Mouse (Mus musculus) midbrain, embryonic 13.5 days (tissue): ENCODE data around the gene Dppa1. TPM values are rescaled to one million over a fixed set of nuclear protein-coding genes. Genes with fewer than 3 reads are reported as not detected.

Experiments used
- ATAC-seq: fragments of 200-750 bp; cut with Nextera tagmentation; 2 replicates; pipeline ENCODE4 v1.8.0; 2017; ENCODE audit warnings: mild to moderate bottlenecking, moderate TSS enrichment, moderate library complexity
- H3K27ac ChIP-seq: fragments of 300-500 bp; sonication (generic); 2 replicates; pipeline ENCODE4 v1.5.1; 2015; ENCODE audit warnings: inconsistent platforms, mild to moderate bottlenecking, moderate library complexity
- H3K27me3 ChIP-seq: fragments of 300-500 bp; sonication (generic); 2 replicates; pipeline ENCODE4 v1.6.1; 2015; ENCODE audit warnings: mild to moderate bottlenecking, inconsistent platforms
- H3K36me3 ChIP-seq: fragments of 300-500 bp; sonication (generic); 2 replicates; pipeline ENCODE4 v1.6.1; 2015; ENCODE audit warnings: mild to moderate bottlenecking, inconsistent platforms
- H3K4me1 ChIP-seq: fragments of 300-500 bp; sonication (generic); replicated peaks from 2 replicates; pipeline ENCODE4 v1.6.1; 2015; ENCODE audit warnings: inconsistent platforms
- H3K4me2 ChIP-seq: fragments of 300-500 bp; sonication (generic); replicated peaks from 2 replicates; pipeline ENCODE4 v1.6.1; 2015; ENCODE audit warnings: moderate library complexity, mild to moderate bottlenecking, inconsistent platforms
- H3K4me3 ChIP-seq: fragments of 300-500 bp; sonication (generic); replicated peaks from 2 replicates; pipeline ENCODE4 v1.5.1; 2015; ENCODE audit warnings: mild to moderate bottlenecking, inconsistent platforms
- H3K9ac ChIP-seq: fragments of 300-500 bp; sonication (generic); replicated peaks from 2 replicates; pipeline ENCODE4 v1.6.1; 2015; ENCODE audit warnings: mild to moderate bottlenecking, inconsistent platforms
- H3K9me3 ChIP-seq: fragments of 300-500 bp; sonication (generic); 2 replicates; pipeline ENCODE4 v1.6.1; 2016; ENCODE audit warnings: mild to moderate bottlenecking, inconsistent platforms
- WGBS: fragments of 180-500 bp; shearing (Covaris S2); methylation state at CpG from one replicate; pipeline ENCODE4 v1.1.7; 2015; 5-methylcytosine and 5-hydroxymethylcytosine counted together
- polyA plus RNA-seq: library from polyadenylated mRNA; unstranded; fragments of >200 nt; fragmentation: Nextera tagmentation; extraction: Ambion mirVana; gene quantifications from 2 replicates; pipeline ENCODE4 v1.2.1, GENCODE M21; 2015

Gene Dppa1
- polyA plus RNA-seq, 1 experiment from 2014 or later, result not detected

DNA sequence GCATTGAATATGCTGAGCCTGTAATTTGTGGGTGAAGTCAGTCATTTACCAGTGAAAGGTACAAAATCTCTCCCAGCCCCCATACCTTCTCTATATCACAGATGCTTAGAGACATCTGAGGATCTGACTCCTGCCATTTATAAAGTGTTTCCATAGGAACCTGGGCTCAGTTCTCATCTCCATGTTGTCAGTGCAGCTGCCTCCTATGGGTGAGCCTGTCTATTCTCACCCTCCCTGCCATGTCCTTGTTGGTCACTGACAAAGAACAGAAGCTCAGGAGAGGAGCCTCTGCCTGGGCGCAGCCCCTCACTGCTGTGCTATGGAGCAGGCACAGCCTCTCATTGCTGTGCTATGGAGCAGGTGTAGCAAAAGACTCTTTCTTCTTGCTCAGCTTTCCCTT is 9.1 kb downstream of the Dppa1 start:
- ATAC-seq, result no peak

DNA sequence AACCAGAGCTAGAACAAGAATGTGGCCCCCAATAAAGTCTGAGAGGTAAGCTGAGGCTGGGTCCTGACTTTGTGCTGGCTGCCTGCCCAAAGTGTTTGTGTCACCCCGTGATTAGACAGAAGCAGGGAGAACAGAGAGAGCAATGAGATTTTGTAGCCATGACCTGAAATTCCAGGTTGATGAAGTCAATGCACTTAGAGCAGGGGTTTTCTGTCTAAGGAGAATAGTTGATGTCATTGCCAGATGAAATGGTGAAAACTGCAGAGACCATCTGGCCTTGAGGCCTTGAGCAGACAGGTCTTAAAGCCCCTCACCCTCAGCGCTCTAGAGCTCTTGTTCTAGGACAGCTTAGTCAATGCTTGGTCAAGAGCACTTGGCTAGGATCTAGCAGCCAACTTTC is 36.6 kb downstream of the Dppa1 start:
- Histone ChIP-seq H3K27me3 (no peaks in the 10 kb centered on the region), H3K9me3 (no peaks in the 10 kb centered on the region), H3K9ac (no peak overlapping the region), H3K36me3 (no peaks in the 10 kb centered on the region), H3K4me1 (no peaks in the 10 kb centered on the region), H3K4me3 (no peak overlapping the region), H3K27ac (no peak overlapping the region), H3K4me2 (no peak overlapping the region)
- WGBS, result 94% methylated on average over 2 of the region's 2 CpGs
- ATAC-seq, result no peak

More for the DNA sequence above, 9.1 kb downstream of the Dppa1 start:
- Histone ChIP-seq H3K36me3 (no peaks in the 10 kb centered on the region), H3K27me3 (no peaks in the 10 kb centered on the region), H3K4me3 (no peak overlapping the region), H3K4me2 (no peak overlapping the region), H3K9ac (no peak overlapping the region), H3K9me3 (no peaks in the 10 kb centered on the region), H3K27ac (no peak overlapping the region), H3K4me1 (no peaks in the 10 kb centered on the region)
- WGBS, result 87% methylated on average over 1 of the region's 1 CpGs

DNA sequence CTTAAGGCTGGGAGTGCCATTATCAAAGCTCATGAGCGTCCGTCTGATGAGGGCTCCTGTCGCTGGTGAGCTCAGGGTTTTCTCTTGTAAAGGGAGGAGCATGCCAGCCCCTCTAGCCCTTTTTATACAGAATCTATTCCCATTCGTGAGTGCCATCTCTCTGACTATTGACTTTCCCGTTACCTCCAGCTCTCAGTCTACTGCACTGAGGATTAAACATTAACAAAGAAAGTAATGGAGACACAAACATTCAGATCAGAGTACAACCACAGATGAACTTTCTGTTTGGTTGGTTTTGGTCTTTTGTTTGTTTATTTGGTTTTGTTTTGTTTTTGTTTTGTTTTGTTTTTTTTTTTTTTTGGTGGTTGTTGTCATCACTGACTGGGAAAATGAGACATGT is 46.3 kb downstream of the Dppa1 start:
- Histone ChIP-seq H3K9me3 (no peaks in the 10 kb centered on the region), H3K9ac (no peak overlapping the region), H3K27me3 (no peaks in the 10 kb centered on the region), H3K4me3 (no peak overlapping the region), H3K4me2 (no peak overlapping the region), H3K27ac (no peak overlapping the region), H3K4me1 (no peaks in the 10 kb centered on the region), H3K36me3 (no peaks in the 10 kb centered on the region)
- 80% methylated on average over 5 of the region's 5 CpGs for WGBS
- no peak for ATAC-seq

DNA sequence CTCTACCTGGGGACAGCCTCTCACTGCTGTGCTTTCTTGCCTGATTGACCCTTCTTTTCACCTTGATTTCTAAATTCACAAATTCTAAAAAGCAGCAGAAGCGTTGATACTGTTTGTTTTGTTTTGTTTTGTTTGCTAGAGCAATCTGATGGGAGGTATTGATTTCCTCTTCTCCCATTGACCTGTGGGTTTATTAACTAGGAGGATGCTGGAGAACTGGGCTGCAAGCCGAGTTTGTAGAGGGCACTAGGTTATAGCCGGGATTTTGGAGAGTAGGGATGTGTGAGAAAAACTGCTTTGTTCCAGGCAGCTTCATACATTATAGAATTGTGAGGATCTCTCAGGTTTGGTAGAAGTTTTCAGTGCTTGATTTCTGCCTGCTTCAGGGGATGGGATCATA is 48.6 kb downstream of the Dppa1 start:
- no peaks in the 10 kb centered on the region for H3K4me1 ChIP-seq
- H3K9ac ChIP-seq, result no peak overlapping the region
- H3K4me2 ChIP-seq, result no peak overlapping the region
- no peaks in the 10 kb centered on the region for H3K9me3 ChIP-seq
- H3K27me3 ChIP-seq, result no peaks in the 10 kb centered on the region
- H3K4me3 ChIP-seq, result no peak overlapping the region
- no peaks in the 10 kb centered on the region for H3K36me3 ChIP-seq
- 85% methylated on average over 3 of the region's 3 CpGs for WGBS
- no peak overlapping the region for H3K27ac ChIP-seq
- no peak for ATAC-seq

DNA sequence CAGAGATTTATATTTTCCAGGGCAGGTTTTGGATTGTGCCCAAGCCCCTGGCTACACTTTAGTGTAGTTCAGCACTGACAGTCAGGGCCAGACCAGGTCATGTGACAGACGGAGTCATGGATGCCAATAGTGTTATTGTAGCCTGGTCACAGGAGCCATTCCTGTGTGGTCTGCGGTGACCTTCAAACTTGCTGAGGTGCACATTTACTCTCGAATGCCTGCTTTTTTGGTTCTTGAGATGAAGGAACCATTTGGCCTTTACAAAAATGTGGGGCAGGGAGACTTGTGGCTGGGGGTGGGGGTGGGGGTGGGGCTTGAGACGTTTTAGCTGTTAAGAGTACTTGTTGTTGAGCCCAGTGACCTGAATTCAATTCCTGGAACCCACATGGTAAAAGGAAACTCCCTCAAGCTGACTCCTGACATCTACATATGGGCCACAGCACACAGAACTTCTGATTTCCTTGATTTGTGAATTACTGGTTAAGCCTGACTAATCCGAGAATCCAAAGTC is 50.2 kb downstream of the Dppa1 start:
- no peak overlapping the region for H3K27ac ChIP-seq
- no peak overlapping the region for H3K4me3 ChIP-seq
- H3K9me3 ChIP-seq, result no peaks in the 10 kb centered on the region; the same call in 1 of the 2 replicates
- H3K27me3 ChIP-seq, result no peaks in the 10 kb centered on the region
- H3K4me1 ChIP-seq, result no peaks in the 10 kb centered on the region
- no peak for ATAC-seq
- no peak overlapping the region for H3K4me2 ChIP-seq
- WGBS, result 76% methylated on average over 5 of the region's 5 CpGs
- no peaks in the 10 kb centered on the region for H3K36me3 ChIP-seq
- no peak overlapping the region for H3K9ac ChIP-seq

DNA sequence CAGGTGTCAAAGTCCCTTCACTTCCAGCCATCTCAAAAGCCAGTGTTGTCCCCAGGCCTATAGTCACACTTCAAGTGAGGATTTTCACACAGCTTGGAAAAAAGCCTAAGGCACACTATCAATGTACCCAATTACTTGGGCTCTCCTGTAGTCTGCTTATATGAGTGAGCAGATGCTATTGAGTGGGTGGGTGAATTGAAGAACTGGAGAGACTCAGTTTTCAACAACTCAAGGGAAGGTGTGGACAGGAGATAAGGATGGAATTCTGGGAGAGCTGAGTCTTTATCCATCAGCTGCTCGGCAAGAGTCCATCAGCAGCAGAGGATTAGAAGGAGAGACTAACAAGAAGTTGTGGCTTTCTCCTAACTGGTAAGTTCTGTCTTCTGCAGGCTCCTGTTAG is 57.7 kb downstream of the Dppa1 start, which contains the start of gene BC053393:
Gene BC053393, plus strand, starts transcription at position 210 of the 400 bp plus-strand sequence.
- no peak within 1 kb of the TSS for H3K4me3 ChIP-seq
- no peak within 1 kb of the TSS for H3K9ac ChIP-seq
- no peaks in the 10 kb centered on the region for H3K36me3 ChIP-seq
- H3K27ac ChIP-seq, result no peak within 1 kb of the TSS
- no peaks in the 10 kb centered on the region for H3K4me1 ChIP-seq
- H3K9me3 ChIP-seq, result no peaks in the 10 kb centered on the region; the same call in 1 of the 2 replicates
- no peak for ATAC-seq
- 74% methylated on average over 1 of the region's 1 CpGs for WGBS
- no peaks in the 10 kb centered on the region for H3K27me3 ChIP-seq
- no peak within 1 kb of the TSS for H3K4me2 ChIP-seq

DNA sequence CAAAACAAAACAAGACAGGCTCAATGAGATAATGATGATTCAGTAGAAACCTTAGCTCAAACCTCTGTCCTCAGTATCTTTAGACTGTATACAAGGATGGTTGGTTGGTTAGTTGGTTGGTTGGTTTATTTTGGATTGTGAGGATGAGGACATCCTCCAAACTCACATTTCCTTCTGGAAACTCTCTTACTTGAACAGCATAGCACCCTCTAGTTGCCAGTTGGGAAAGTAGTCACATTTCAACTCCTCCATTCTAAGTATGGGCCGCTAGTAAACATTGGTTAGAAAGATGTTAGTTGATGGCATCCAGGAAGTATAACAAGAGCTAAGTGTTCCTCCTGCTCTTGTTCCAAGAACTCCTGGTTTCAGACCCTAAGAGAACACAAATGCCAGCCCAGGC is 60.0 kb downstream of the Dppa1 start:
- no peak overlapping the region for H3K4me2 ChIP-seq
- H3K27me3 ChIP-seq, result no peaks in the 10 kb centered on the region
- 84% methylated on average over 1 of the region's 1 CpGs for WGBS
- H3K9me3 ChIP-seq, result no peaks in the 10 kb centered on the region; the same call in 1 of the 2 replicates
- no peak for ATAC-seq
- H3K9ac ChIP-seq, result no peak overlapping the region
- no peak overlapping the region for H3K27ac ChIP-seq
- H3K36me3 ChIP-seq, result no peaks in the 10 kb centered on the region
- H3K4me1 ChIP-seq, result no peaks in the 10 kb centered on the region
- H3K4me3 ChIP-seq, result no peak overlapping the region

DNA sequence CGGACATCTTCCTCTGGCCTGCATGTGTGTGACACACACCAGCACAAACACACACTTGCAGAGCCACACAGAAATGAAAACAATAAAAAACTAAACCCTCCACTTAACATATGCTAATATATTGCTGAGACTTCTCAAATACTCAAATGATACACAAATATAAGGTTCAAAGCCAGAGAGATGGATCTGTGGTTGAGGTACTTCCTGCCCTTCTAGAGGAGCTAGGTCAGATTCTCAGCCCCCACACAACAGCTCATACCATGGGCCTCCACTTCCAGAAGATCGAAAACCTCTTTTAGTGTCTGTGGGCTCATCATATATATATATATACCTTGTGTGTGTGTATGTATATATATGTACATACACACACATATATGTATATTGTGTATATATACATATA is 63.1 kb downstream of the Dppa1 start:
- no peak for ATAC-seq
- no peak overlapping the region for H3K4me2 ChIP-seq
- no peak overlapping the region for H3K9ac ChIP-seq
- no peak overlapping the region for H3K27ac ChIP-seq
- H3K36me3 ChIP-seq, result no peaks in the 10 kb centered on the region
- WGBS, result 93% methylated on average over 2 of the region's 2 CpGs
- no peaks in the 10 kb centered on the region for H3K27me3 ChIP-seq
- no peaks in the 10 kb centered on the region for H3K4me1 ChIP-seq
- H3K4me3 ChIP-seq, result no peak overlapping the region
- H3K9me3 ChIP-seq, result no peaks in the 10 kb centered on the region

DNA sequence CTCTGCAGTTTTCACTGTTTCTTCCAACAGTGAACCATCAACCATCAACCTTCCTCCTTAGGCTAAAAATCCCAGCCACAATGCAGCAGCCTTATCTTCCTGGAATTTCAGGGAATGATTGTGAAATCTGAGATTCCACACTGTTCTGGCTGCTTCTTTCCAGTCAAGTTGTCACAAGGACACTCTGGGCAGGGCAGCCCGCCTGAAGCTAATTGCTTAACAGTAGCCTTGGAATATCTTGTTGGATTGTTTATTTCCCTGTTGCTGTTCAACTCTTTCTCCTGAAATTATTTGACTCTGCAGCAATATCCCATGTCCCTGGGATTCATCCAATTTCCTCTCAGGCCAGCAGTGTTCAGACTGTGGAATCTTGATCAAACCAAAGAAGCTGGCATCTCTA is 64.4 kb downstream of the Dppa1 start:
- Histone ChIP-seq H3K27me3 (no peaks in the 10 kb centered on the region), H3K4me1 (no peaks in the 10 kb centered on the region), H3K9ac (no peak overlapping the region), H3K27ac (no peak overlapping the region), H3K4me2 (no peak overlapping the region), H3K36me3 (no peaks in the 10 kb centered on the region), H3K4me3 (no peak overlapping the region), H3K9me3 (no peaks in the 10 kb centered on the region)
- ATAC-seq, result no peak
- WGBS, result 78% methylated on average over 1 of the region's 1 CpGs

DNA sequence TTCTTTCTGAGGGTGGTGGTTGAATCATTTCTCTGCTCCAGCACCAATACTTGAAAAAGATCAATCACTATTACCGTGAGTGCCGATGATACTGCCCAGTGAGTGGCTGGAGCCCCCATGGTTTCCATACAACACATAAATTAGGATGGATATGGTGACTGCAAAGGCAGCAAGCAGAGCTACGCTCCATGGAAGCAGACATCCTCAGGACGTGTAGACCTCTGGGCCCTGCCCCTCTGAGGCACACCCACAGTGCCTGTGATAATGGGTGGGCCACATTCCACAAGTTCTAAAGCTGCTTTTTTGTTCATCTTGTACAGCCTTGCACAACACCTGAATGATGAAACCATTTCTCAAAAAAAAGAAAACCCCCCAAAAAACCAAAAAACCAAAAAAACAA is 68.0 kb downstream of the Dppa1 start:
- WGBS, result 85% methylated on average over 4 of the region's 4 CpGs
- ATAC-seq, result no peak
- no peaks in the 10 kb centered on the region for H3K9me3 ChIP-seq
- H3K27me3 ChIP-seq, result no peaks in the 10 kb centered on the region
- H3K4me2 ChIP-seq, result no peak overlapping the region
- no peak overlapping the region for H3K4me3 ChIP-seq
- H3K4me1 ChIP-seq, result no peaks in the 10 kb centered on the region
- no peak overlapping the region for H3K9ac ChIP-seq
- H3K27ac ChIP-seq, result no peak overlapping the region
- H3K36me3 ChIP-seq, result no peaks in the 10 kb centered on the region

Other genes with a start within 250 kb of the Dppa1 start
- gene Itk, start 239.7 kb downstream of the Dppa1 start, polyA plus RNA-seq, result not detected in 2 replicates
- gene Fam71b, start 232.7 kb downstream of the Dppa1 start, polyA plus RNA-seq, result not detected in 2 replicates
- 81.3 and 83.7 TPM in 2 replicates for gene Med7, start 192.3 kb downstream of the Dppa1 start, polyA plus RNA-seq
- 0.08 and 0.11 TPM in 2 replicates for gene Havcr2, start 174.3 kb downstream of the Dppa1 start, polyA plus RNA-seq
- not detected in 2 replicates for gene Gm12169, start 105.0 kb downstream of the Dppa1 start, polyA plus RNA-seq
- not detected in 2 replicates for gene BC053393, start 57.7 kb downstream of the Dppa1 start, polyA plus RNA-seq
- gene Timd2, start 77.8 kb upstream of the Dppa1 start, polyA plus RNA-seq, result 0.11 TPM in 1 of 2 replicates, not detected in the other
- not detected in 2 replicates for gene Havcr1, start 105.8 kb upstream of the Dppa1 start, polyA plus RNA-seq
- 0.09 and 0.19 TPM in 2 replicates for gene Timd4, start 181.5 kb upstream of the Dppa1 start, polyA plus RNA-seq